ENCODE assay signal across 14 mouse cellular contexts in the genomic region with DNA sequence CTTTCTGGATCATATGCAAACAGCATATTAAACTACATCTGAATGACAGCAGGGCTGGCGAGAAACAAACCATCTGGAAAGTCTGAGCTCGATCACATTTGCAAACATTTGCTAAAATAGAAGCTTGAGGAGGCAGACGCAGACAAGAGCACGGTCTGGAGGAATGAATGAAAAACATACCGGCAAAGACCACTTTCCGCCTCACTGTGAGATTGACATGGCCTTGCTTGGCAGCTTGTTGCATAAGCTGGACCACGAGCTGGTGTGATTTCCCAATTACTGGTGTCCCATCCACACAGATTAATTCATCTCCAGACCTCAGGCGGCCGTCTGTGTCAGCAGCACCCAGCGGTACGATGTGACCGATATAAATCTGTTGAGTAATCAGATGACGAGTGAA.
DNase-seq lines count a peak whose midpoint lies in the region; ATAC-seq lines count a peak whose summit lies in the region.
"Had no signal": no experiment of that assay in that cellular context is flagged by ENCODE, and none has a peak within 500 bp of the region (broad histone marks: within the 10 kb centered on the region; RNA-seq: fewer than 3 reads in every experiment).

No protein-coding gene starts in this region.

- intact Hi-C loops in heart, postnatal 25 days (cut with DNase I) = no loop called here

- no peak for ATAC-seq in midbrain, embryonic 13.5 days
- no peak for ATAC-seq in midbrain, embryonic 15.5 days (replicated peaks)
- ATAC-seq: inflammation-experienced regulatory T-cells, adult 6 months had no signal

- no peak overlapping the region for H3K4me2 ChIP-seq in midbrain, embryonic 13.5 days (replicated peaks)
- H3K4me2 ChIP-seq in midbrain, embryonic 15.5 days = no peak overlapping the region

- no peaks in the 10 kb centered on the region for H3K9me3 ChIP-seq in midbrain, embryonic 13.5 days
- H3K9me3 ChIP-seq in midbrain, embryonic 15.5 days = no peaks in the 10 kb centered on the region

- no peaks in the 10 kb centered on the region for H3K27me3 ChIP-seq in midbrain, embryonic 13.5 days
- H3K27me3 ChIP-seq in midbrain, embryonic 15.5 days (replicated peaks) = no peaks in the 10 kb centered on the region

- H3K4me1 ChIP-seq in midbrain, embryonic 13.5 days (replicated peaks) = peaks cover 3% of the 10 kb centered on the region; the same call in 1 of the 2 replicates
- H3K4me1 ChIP-seq in midbrain, embryonic 15.5 days = no peaks in the 10 kb centered on the region

- WGBS in midbrain, embryonic 13.5 days = 78% methylated on average over 13 of the region's 13 CpGs
- WGBS in midbrain, embryonic 15.5 days = 76% methylated on average over 13 of the region's 13 CpGs

- DNase-seq in heart, adult 11 months = peak; percentile 80
- DNase-seq in heart, postnatal 25 days (ENCODE audit: low spot score) = no peak
- peak; percentile 29 for DNase-seq in adrenal gland, postnatal 14 days
- DNase-seq in adrenal gland, postnatal 36 days = peak; percentile 13 to 49
- DNase-seq in layer of hippocampus, postnatal 14 days (ENCODE audit: low spot score in 2 of 2) = peak; percentile 42 to 57
- no peak for DNase-seq in embryo, embryonic 9.5 days (ENCODE audit: extremely low spot score)
- DNase-seq: cerebellum, postnatal 36 days; heart, postnatal 14 days; kidney, postnatal 36 days; liver; thymus, adult 2 months had no signal

- no peak overlapping the region for H3K27ac ChIP-seq in midbrain, embryonic 13.5 days
- H3K27ac ChIP-seq in midbrain, embryonic 15.5 days = no peak overlapping the region

- no peak overlapping the region for H3K4me3 ChIP-seq in midbrain, embryonic 13.5 days (replicated peaks)
- no peak overlapping the region for H3K4me3 ChIP-seq in midbrain, embryonic 15.5 days

- peaks cover 68% of the 10 kb centered on the region for H3K36me3 ChIP-seq in midbrain, embryonic 13.5 days
- peaks cover 17% of the 10 kb centered on the region; the same call in 1 of the 2 replicates for H3K36me3 ChIP-seq in midbrain, embryonic 15.5 days (replicated peaks)

- no peak overlapping the region for H3K9ac ChIP-seq in midbrain, embryonic 13.5 days (replicated peaks)
- H3K9ac ChIP-seq in midbrain, embryonic 15.5 days = no peak overlapping the region

Comparison
In these comparisons a context has a peak if more than half of its experiments do, and no peak if none do; other contexts are left out.
1. DNase-seq: peak in heart, adult 11 months (single experiment), adrenal gland, postnatal 14 days (single experiment), adrenal gland, postnatal 36 days (2 of 2) and layer of hippocampus, postnatal 14 days (2 of 2); none in heart, postnatal 25 days (single experiment) and embryo, embryonic 9.5 days (single experiment).